Mouse (Mus musculus): ENCODE results near the gene Ggct.

DNA sequence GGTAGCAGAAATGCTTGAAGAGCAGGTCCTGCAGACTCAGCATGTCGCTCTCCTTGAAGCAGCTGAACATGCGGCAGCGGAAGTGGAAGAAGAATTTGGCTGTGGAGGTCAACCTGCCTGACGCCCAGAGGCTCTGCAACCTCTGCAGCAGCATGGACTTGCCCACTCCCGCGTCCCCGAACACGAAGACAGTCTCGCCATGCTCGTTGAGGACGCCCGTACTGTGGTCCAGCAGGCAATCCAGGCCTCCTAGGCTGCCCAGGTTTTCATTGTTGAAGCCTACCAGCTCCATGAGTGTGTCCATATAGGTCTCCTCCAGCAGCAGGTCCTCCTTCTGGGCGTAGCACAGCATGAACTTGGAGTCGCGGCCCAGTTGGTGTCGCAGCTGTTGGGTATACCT is 48.2 kb downstream of the Ggct start:
- no peak for TF ChIP-seq POLR2A (IDR thresholded peaks at IDR 0.05; ENCODE audit: insufficient read length, low read depth)
- TF ChIP-seq TCF12 (IDR thresholded peaks at IDR 0.05; ENCODE audit: insufficient read depth, poor library complexity, severe bottlenecking): no peak

Data from myocyte (in vitro differentiated cells).